Mouse (Mus musculus): ENCODE results near the gene Slc25a45. TPM values are rescaled to one million over a fixed set of nuclear protein-coding genes. Genes with fewer than 3 reads are reported as not detected.
A peak's percentile ranks its signal among the peaks of the same experiment; 100 is the strongest.

The Slc25a45 gene
- polyA plus RNA-seq, 1 experiment from 2014 or later: 19.9 TPM

DNA sequence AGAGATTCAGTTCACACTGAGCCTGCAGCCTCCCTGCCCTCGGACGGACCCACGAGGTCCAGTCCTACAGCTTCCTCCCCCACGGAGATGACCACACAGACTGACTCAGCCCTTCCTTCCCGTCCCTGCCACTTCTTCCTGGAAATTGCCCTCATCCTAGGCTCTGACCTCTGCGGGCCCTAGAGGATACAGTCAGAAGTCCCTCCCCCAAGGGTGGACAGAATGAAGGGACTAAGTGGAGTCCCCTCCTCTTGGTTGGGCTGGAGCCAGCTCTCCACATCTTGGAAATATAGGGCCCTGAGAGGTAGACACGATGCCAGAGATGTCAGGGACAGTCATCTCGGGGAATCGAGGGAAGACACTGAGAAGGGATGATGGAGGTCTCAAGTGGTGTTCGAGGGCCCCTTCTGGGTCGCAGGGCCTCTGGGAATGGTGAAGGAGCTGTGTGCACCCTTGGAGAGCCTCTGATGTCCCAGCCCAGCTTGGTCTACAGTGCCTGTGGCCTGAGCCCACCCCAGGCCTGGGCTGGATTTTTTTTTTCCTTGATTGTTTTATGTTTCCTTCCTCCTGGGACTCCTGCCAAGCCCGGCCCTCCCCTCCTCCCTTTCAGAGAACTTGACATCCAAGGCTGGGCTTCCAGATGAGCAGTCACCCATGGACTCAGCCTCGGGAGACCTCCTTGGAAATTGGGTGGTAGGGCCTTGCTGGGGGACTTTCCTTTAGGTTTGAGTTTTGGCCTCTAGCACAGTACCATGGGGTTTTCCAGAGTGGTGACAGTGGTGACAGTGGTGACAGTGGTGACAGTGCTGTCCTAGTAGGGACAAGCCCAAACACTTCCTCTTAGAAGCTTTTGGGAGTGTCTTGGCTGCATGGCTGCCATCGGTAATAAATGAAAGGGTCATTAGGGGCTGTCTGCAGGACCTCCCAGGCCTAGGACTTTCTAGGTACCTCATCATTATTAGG lies 52.3 kb downstream of the Slc25a45 start:
- H3K36me3 ChIP-seq (ENCODE audit: insufficient read depth, low read length): no peaks in the 10 kb centered on the region
- 0 out of 2 replicates have a peak overlapping the region, but pooled peaks have one; percentile 9 for H3K9ac ChIP-seq (ENCODE audit: low read depth, low read length)
- no peak overlapping the region for H3K4me3 ChIP-seq (replicated peaks; ENCODE audit: low read depth, low read length)
- ATAC-seq (replicated peaks; ENCODE audit: low FRiP score, low read depth) (peak; percentile 59), DNase-seq (ENCODE audit: low spot score) (peak; percentile 92)
- H3K27me3 ChIP-seq (ENCODE audit: insufficient read depth, low read length): no peaks in the 10 kb centered on the region
- H3K9me3 ChIP-seq (replicated peaks; ENCODE audit: low read length): no peaks in the 10 kb centered on the region
- H3K27ac ChIP-seq: peak overlapping the region; percentile 89
- WGBS: 17% methylated on average over 14 of the region's 14 CpGs
- peaks cover 46% of the 10 kb centered on the region for H3K4me1 ChIP-seq (replicated peaks; ENCODE audit: insufficient read depth, low read length)
- TF ChIP-seq CTCF (IDR thresholded peaks at IDR 0.05; ENCODE audit: low read depth): no peak
- H3K4me2 ChIP-seq (ENCODE audit: low read length): 0 out of 2 replicates have a peak overlapping the region, but pooled peaks have one; percentile 9

DNA sequence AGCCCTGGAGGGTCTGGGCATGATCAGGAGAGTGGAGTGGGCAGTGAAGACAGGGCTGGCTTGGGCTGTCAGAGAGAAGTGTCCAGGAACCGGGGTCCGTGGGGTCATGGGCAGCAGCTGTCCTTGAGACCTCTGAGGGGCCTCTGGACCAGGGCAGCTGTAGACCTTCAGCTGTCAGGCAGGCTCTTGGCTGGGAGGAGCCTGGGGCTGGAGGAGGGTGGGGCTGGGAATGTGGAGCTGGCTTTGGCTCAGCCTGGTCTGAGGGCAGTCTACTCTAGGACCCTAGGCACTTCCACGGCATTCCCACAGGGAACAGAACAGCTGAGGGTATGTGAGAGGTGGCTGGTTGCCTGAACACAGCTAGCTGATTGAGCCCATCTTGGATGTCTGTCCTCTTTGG lies 57.7 kb downstream of the Slc25a45 start:
- no peaks in the 10 kb centered on the region for H3K27me3 ChIP-seq (ENCODE audit: insufficient read depth, low read length)
- peaks cover 37% of the 10 kb centered on the region for H3K4me1 ChIP-seq (replicated peaks; ENCODE audit: insufficient read depth, low read length)
- H3K9me3 ChIP-seq (replicated peaks; ENCODE audit: low read length): no peaks in the 10 kb centered on the region
- H3K9ac ChIP-seq (ENCODE audit: low read depth, low read length): 0 out of 2 replicates have a peak overlapping the region, but pooled peaks have one; percentile 23
- ATAC-seq (replicated peaks; ENCODE audit: low FRiP score, low read depth): peak; percentile 89
- WGBS: 36% methylated on average over 3 of the region's 3 CpGs
- H3K4me2 ChIP-seq (ENCODE audit: low read length): no peak overlapping the region
- H3K36me3 ChIP-seq (ENCODE audit: insufficient read depth, low read length): no peaks in the 10 kb centered on the region
- H3K27ac ChIP-seq: peak overlapping the region; percentile 52
- no peak for TF ChIP-seq CTCF (IDR thresholded peaks at IDR 0.05; ENCODE audit: low read depth)
- peak; percentile 88 for DNase-seq (ENCODE audit: low spot score)
- no peak overlapping the region for H3K4me3 ChIP-seq (replicated peaks; ENCODE audit: low read depth, low read length)

Other genes starting within 250 kb of the Slc25a45 start
- gene Rela, start 240.3 kb upstream of the Slc25a45 start, polyA plus RNA-seq (2015; fragmentation: Nextera tagmentation; extraction: Ambion mirVana): 42.6 and 45.5 TPM in 2 replicates
- gene Sipa1, start 214.1 kb upstream of the Slc25a45 start, polyA plus RNA-seq (2015; fragmentation: Nextera tagmentation; extraction: Ambion mirVana): 22.5 and 26.2 TPM in 2 replicates
- gene Map3k11, start 189.1 kb upstream of the Slc25a45 start, polyA plus RNA-seq (2015; fragmentation: Nextera tagmentation; extraction: Ambion mirVana): 35.4 and 39.8 TPM in 2 replicates
- gene Pcnx3, start 188.9 kb upstream of the Slc25a45 start, polyA plus RNA-seq (2015; fragmentation: Nextera tagmentation; extraction: Ambion mirVana): 14.8 and 15.0 TPM in 2 replicates
- gene Kcnk7, start 173.4 kb upstream of the Slc25a45 start, polyA plus RNA-seq (2015; fragmentation: Nextera tagmentation; extraction: Ambion mirVana): 0.32 and 0.33 TPM in 2 replicates
- gene Ehbp1l1, start 151.5 kb upstream of the Slc25a45 start, polyA plus RNA-seq (2015; fragmentation: Nextera tagmentation; extraction: Ambion mirVana): 14.3 and 15.0 TPM in 2 replicates
- 91.0 and 92.7 TPM in 2 replicates for gene Fam89b, start 148.2 kb upstream of the Slc25a45 start, polyA plus RNA-seq (2015; fragmentation: Nextera tagmentation; extraction: Ambion mirVana)
- 22.3 and 23.9 TPM in 2 replicates for gene Ltbp3, start 136.9 kb upstream of the Slc25a45 start, polyA plus RNA-seq (2015; fragmentation: Nextera tagmentation; extraction: Ambion mirVana)
- gene Scyl1, start 106.4 kb upstream of the Slc25a45 start, polyA plus RNA-seq (2015; fragmentation: Nextera tagmentation; extraction: Ambion mirVana): 63.5 and 65.1 TPM in 2 replicates
- 31.6 and 35.9 TPM in 2 replicates for gene Frmd8, start 2.5 kb upstream of the Slc25a45 start, polyA plus RNA-seq (2015; fragmentation: Nextera tagmentation; extraction: Ambion mirVana)
- 2.9 and 3.6 TPM in 2 replicates for gene Tigd3, start 16.3 kb downstream of the Slc25a45 start, polyA plus RNA-seq (2015; fragmentation: Nextera tagmentation; extraction: Ambion mirVana)
- 108 and 109 TPM in 2 replicates for gene Dpf2, start 35.2 kb downstream of the Slc25a45 start, polyA plus RNA-seq (2015; fragmentation: Nextera tagmentation; extraction: Ambion mirVana)
- 13.2 and 14.2 TPM in 2 replicates for gene Cdc42ep2, start 47.0 kb downstream of the Slc25a45 start, polyA plus RNA-seq (2015; fragmentation: Nextera tagmentation; extraction: Ambion mirVana)
- gene Pola2, start 86.4 kb downstream of the Slc25a45 start, polyA plus RNA-seq (2015; fragmentation: Nextera tagmentation; extraction: Ambion mirVana): 39.8 and 40.6 TPM in 2 replicates
- gene Slc22a20, start 108.3 kb downstream of the Slc25a45 start, polyA plus RNA-seq (2015; fragmentation: Nextera tagmentation; extraction: Ambion mirVana): not detected in 2 replicates
- 12.9 and 13.5 TPM in 2 replicates for gene Capn1, start 138.1 kb downstream of the Slc25a45 start, polyA plus RNA-seq (2015; fragmentation: Nextera tagmentation; extraction: Ambion mirVana)
- gene Syvn1, start 168.8 kb downstream of the Slc25a45 start, polyA plus RNA-seq (2015; fragmentation: Nextera tagmentation; extraction: Ambion mirVana): 25.0 and 26.8 TPM in 2 replicates
- 66.2 and 69.0 TPM in 2 replicates for gene Mrpl49, start 180.0 kb downstream of the Slc25a45 start, polyA plus RNA-seq (2015; fragmentation: Nextera tagmentation; extraction: Ambion mirVana)
- gene Fau, start 180.0 kb downstream of the Slc25a45 start, polyA plus RNA-seq (2015; fragmentation: Nextera tagmentation; extraction: Ambion mirVana): 940 and 1,050 TPM in 2 replicates
- 42.3 and 47.6 TPM in 2 replicates for gene Znhit2, start 183.4 kb downstream of the Slc25a45 start, polyA plus RNA-seq (2015; fragmentation: Nextera tagmentation; extraction: Ambion mirVana)
- gene Tm7sf2, start 190.6 kb downstream of the Slc25a45 start, polyA plus RNA-seq (2015; fragmentation: Nextera tagmentation; extraction: Ambion mirVana): 17.0 and 19.1 TPM in 2 replicates
- 57.8 and 61.4 TPM in 2 replicates for gene Vps51, start 199.4 kb downstream of the Slc25a45 start, polyA plus RNA-seq (2015; fragmentation: Nextera tagmentation; extraction: Ambion mirVana)
- gene Tmem262, start 202.2 kb downstream of the Slc25a45 start, polyA plus RNA-seq (2015; fragmentation: Nextera tagmentation; extraction: Ambion mirVana): not detected in 2 replicates
- 0.70 and 0.84 TPM in 2 replicates for gene Gm28374, start 204.4 kb downstream of the Slc25a45 start, polyA plus RNA-seq (2015; fragmentation: Nextera tagmentation; extraction: Ambion mirVana)
- gene Zfpl1, start 207.1 kb downstream of the Slc25a45 start, polyA plus RNA-seq (2015; fragmentation: Nextera tagmentation; extraction: Ambion mirVana): 71.7 and 74.3 TPM in 2 replicates
- gene Cdca5, start 207.2 kb downstream of the Slc25a45 start, polyA plus RNA-seq (2015; fragmentation: Nextera tagmentation; extraction: Ambion mirVana): 16.1 and 19.4 TPM in 2 replicates
- gene AC131692.1, start 216.6 kb downstream of the Slc25a45 start, polyA plus RNA-seq (2015; fragmentation: Nextera tagmentation; extraction: Ambion mirVana): 0.17 TPM in 1 of 2 replicates, not detected in the other
- 0.17 TPM in 2 replicates for gene Naaladl1, start 228.0 kb downstream of the Slc25a45 start, polyA plus RNA-seq (2015; fragmentation: Nextera tagmentation; extraction: Ambion mirVana)
- gene Sac3d1, start 240.8 kb downstream of the Slc25a45 start, polyA plus RNA-seq (2015; fragmentation: Nextera tagmentation; extraction: Ambion mirVana): 32.0 and 35.9 TPM in 2 replicates

Measured in kidney, postnatal 0 days (tissue).